Mouse (Mus musculus): ENCODE results near the gene Slc9a5.

DNA sequence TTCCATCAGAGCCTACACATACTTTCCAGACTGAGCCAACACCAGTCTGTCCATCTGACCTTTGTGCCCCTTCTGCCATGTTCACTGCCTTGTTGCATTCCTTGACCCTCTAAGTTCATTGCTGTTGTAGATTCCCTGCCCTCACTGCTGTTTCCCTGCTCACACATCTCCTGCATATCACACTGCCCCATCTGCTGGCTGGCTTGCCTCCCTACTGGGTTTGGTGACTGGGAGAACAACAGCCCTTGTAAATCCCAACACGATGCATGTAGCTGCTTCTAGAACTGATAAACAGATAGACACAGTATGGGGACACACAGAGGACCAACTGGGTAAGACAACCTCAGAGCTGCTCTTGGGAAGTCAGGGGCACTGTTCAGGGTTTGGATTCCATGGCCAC is 36.9 kb upstream of the Slc9a5 start:
- no peak for TF ChIP-seq CTCF (IDR thresholded peaks at IDR 0.05; ENCODE audit: extremely low read depth, insufficient read depth, insufficient read length, insufficient replicate concordance)
- TF ChIP-seq POLR2A (IDR thresholded peaks at IDR 0.05; ENCODE audit: low read depth, low read length), result no peak

Data from spleen, adult 2 months (tissue).